Mouse (Mus musculus): ENCODE results near the gene Pou5f1.

DNA sequence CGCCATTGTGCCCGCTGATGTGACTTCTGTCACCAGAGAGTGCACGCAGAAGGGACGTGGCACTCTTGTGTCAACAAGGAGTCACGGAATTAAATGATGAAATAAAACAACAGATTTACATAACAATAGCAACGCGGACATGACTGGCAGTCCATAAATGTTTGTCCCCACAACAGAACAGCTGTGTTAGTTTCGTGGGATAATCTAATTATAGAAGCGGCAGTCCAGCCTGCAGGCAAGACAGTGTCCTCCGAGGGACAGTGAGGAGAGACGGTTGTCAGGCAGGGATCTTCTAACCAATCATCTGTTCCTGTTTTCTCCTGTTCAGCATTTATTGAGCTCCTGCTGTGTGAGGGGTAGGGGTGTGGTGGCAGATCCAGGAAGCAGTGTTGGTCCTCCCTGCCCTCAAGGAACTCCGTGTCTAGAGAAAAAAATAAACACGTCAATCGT lies 37.6 kb downstream of the Pou5f1 start:
- TF ChIP-seq GATA1 (IDR thresholded peaks at IDR 0.05; ENCODE audit: low read length) (no peak), TAL1 (IDR thresholded peaks at IDR 0.05; ENCODE audit: low read length) (no peak)

All from erythroblast, embryonic 14.5 days (primary cell).